Mouse (Mus musculus) heart, adult 9 months (tissue): ENCODE data around the gene Eif2s1.
"Not testable (repeated sequence)": the region's sequence is repeated elsewhere in the genome, so short reads cannot be mapped to it uniquely, and the experiment has no call there.

Experiments
- DNase-seq, 2 experiments: peaks; one replicate each; pipeline ENCODE4 v3.0.0; 2022; ENCODE audit warnings: low spot score in 2 of 2

Eif2s1 gene

DNA sequence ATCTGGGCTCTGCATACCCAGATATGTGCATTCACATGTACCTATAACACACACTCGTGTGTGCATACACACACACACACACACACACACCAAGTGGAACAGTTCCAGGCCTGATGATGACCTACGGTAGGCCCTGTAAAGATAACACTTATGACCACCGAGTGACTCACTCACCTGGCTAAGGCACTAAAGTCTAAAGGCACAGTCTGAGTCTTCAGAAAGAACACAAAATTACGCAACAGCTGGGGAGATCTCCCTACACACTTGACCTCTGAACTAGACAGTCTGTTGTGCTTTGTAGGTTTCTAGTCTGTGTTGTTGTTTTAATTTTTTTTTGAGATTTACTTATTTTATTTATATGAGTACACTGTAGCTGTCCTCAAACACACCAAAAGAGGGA lies 52.8 kb downstream of the Eif2s1 start:
- DNase-seq: no peak

DNA sequence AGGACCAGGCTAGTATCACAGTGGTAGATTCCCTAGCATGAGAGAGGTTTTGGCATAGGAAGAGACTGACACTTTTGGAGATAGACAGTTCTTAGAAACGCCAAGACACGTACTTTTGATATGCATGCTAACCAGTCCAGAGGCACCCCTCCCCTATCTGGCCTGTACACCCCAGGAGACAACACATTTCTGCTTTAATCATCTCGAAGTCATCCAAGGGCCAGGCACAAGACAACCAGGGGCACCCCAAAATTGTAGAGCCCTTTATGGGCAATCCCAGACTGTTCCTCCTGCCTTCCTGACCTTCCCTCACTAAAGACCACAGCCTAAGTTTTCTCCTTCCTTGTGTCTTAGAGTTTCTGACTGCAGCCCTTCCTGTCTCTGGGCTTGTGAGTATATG lies 53.9 kb downstream of the Eif2s1 start:
- no peak for DNase-seq

DNA sequence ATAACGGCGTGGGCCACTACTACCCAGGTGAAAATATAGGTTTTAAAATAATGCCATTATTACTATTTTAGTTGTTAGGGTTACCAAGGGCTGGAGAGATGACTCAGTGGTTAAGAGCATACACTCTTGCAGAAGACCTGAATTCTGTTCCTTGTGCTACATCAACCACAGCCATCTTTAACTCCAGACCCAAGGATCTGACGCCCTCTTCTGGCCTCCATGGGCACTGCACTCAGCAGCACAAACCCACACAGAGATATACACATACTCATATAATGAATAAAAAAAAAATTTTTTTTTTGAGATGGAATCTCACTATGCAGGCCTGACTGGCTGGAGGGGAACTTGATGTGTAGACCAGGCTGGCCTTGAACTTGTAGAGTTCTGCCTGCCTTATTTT lies 54.7 kb downstream of the Eif2s1 start:
- no peak for DNase-seq

DNA sequence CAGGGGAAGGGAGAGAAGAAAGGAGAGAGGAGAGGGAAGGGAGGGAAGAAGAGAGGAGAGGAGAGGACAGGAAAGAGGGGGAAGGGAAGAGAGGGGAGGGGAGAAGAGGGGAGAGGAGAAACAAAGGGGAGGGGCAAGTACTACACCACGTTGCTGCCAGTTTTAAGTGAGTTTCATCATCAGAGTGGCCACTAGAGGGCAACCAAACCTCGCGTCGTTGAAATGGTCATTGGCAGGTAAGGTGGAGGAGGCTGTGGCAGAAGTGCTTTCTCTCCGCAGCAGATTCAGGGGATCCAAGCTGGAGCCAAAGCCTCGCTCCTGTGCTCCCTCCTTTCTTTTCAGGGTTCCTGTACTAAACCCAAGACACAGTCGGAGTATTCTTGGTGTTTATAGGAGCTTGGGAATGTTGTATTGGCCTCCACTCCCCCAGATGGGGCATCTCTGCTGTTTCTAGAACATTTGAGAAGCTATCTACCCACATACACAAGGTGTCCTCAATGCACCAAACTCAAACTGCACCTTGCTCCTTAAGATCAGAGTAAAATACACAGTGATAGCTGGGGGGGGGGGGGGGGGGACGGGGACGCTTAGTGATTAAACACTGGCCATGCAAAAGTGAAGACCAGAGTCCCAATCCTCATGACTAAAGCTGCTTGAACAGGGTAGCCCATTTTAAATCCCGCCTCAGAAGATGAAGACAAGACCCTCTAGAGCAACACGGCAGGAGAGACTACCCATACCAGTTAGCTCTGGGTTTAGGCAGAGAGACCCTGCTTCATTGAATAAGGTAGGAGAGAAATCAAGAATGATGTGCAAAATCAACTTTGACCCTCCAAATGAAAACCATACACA lies 56.8 kb downstream of the Eif2s1 start:
- peak; percentile 62 to 78 for DNase-seq

- peak; percentile 63 to 64 for DNase-seq
Measured at GRCm38 (mm10) chr12:78919079-78919712, 57.6 kb downstream of the Eif2s1 start.

- no peak for DNase-seq
Measured at GRCm38 (mm10) chr12:78921421-78921820, 59.8 kb downstream of the Eif2s1 start.

GRCm38 (mm10) chr12:78922058-78922457 lies 60.4 kb downstream of the Eif2s1 start:
- DNase-seq: peak in 1 of 2 experiments; percentile 32

- not testable (repeated sequence) for DNase-seq
Measured at GRCm38 (mm10) chr12:78922977-78923376, 61.4 kb downstream of the Eif2s1 start.

DNA sequence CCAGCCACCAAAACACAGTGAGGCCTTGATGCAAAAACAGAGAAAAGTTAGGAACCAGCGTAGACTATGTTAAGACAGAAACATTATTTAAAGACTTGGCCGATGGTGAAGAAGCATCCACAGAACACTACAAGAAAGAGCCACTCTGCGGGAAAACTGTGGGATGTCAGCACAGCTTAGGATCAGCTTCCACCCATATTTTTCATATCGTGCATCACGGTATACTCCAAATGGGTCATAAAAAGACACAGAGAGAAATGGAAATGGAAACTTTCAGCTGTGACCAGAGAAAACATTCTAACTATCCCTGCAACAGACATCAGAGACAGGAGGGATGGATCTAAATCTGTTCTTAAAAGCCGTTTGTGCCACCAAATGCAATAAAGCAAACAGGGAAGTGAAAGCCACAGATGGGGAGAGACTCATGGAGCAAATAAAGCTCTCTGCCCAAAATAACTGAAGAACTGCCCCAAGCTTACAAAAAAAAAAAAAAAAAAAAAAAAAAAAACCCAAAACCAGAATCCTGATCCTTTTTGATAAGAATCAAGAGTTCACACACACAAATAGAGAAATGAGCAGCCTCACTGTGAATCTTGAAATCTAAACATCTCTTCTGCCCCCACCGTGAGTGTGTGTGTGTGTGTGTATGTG lies 62.0 kb downstream of the Eif2s1 start:
- DNase-seq: peak in 1 of 2 experiments; percentile 25

- no peak for DNase-seq
Measured at GRCm38 (mm10) chr12:78927287-78927686, 65.7 kb downstream of the Eif2s1 start.

DNA sequence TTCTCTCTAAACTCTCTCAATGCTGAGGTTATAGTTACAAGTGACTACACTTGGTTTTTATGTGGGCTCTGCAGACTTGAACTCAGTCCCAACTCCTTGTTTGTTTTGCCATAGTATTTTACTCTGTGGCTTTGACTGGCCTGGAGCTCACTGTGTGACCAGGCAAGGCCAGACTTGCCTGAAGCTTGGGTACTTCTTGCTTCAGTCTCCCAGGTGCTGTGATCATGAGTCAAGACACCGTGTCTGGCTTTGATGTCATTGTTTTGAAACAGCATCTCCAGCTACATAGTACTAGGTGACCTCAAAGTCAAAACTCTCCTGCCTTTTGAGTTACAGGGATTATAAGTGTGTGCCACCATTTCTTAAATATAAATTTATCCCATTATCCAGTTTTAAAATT lies 68.3 kb downstream of the Eif2s1 start:
- no peak for DNase-seq

DNA sequence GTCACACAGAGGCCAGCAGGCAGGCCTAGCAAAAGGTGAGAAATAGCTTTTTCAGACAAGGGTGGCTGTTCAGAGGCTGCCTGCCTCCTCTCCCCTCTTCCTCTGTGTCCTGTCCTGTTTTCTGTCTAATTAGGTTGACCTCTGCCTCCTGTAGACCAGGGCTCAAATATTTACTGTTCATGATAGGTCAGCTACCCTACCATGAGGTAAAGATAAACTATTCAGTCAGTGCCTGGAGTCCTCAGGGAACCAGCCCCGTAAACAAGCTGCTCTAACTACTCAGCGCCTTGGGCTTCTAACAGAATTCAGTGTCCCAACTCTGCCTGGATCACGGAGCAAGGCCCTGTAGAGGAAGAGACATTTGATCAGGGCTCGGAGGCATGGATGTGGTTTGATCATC lies 74.9 kb downstream of the Eif2s1 start:
- no peak for DNase-seq
